Mouse (Mus musculus) c-Kit-positive CD71-positive TER-119-positive erythroid progenitor cells, embryonic 14.5 days (primary cell): ENCODE measurements around the gene Ggct.

Source experiments
- DNase-seq: peaks from one replicate; pipeline ENCODE4 v3.0.0-alpha.2; 2013; ENCODE audit warnings: low spot score

Gene Ggct

DNA sequence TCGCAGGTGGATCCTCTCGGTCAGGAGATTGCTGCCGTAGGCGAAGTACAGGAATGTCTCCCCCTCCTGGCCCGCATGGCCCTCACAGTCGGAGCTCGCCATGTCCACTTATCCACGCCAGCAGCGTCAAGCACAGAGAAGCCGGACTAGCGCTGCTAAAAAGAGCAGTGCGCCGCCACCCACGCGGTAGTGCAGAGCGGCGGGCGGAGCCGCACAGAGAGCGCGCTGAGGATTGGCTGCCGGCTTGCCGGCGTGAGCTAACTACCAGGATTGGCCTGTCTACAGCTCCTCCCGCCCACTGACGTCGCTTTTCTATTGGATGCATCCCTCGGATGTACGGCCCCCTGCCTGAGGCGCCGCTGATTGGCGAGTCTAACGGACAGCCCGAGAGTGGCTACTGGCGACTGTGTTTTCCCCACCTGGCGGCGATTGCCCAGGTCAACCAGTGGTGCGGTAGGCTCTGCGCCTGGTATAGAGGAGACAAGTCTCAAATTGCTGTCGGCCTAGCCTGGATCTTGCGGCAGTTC lies at the start of gene Ggct:
Ggct (minus strand) TSS at position 217 of the 527 bp plus-strand sequence.
- DNase-seq: peak; percentile 90

DNA sequence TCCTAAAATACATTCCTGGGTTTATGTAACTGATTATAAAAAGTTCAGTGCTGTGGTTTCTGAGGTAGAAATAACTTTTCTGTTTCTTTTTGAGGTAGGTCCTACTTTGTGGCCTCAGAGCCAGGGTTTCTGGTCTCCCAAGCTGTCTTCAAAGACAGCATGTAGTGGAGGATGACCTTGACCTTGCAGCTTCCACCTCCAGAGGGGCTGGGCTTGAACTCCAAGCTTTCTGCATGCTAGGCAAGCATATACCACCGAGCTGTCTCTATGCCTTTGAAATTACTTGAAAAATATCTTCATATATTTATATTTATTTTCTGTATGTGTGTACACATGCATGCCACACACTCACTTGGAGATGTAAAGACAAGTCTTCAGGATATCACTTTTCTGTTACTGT lies 47.3 kb upstream of the Ggct start:
- DNase-seq: no peak

DNA sequence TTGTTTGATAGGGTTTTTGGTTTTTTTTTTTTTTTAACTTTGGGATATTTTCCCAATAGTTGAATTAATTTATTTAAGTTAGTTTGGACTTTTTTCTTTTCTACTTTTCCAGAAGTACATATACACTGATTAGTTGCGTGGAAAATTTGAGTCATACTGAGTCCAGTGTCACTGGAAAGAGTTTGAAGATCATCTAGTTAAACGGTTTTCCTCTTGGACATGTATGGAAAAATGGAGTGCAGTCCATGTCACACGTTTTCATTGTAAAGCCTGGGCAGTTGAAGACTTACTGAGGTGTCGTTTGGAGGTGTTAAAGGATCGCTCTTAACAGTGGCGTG lies 46.7 kb upstream of the Ggct start:
- no peak for DNase-seq

DNA sequence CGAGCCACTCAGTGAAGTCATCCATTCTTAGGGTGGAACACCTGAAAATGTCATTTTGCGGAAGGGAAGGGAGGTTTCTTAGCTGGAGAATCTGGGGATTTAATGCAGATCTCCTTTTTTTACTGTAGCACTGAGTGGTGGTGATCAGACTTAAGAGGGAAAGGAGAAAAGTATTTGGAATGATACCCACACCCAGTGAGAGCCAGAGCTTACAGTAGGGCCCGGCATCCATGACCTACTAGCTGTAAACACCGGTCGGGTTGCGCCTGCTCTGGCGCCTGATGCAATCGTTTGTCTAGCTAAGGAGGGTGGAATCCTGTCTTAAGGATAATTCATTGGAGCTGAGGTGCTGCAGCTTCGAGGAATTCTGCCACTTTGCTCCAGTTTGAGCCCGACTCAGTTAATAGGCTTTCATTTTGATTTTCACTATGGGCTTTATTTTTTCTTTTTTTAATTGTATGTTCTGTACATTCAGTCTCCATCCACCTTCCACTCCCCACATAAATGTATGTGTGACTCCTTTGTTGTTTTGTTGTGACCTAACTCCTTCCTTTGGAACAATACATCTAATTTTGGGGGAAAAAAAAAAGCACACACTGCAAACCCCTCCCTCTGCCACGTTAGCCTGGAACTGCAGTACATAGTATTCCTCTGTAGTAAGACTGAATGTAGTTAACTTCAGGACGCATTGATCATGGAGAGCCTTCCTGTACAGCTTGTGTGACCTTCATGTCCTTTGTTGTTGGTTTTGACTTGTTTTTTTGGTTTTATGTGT lies 46.1 kb upstream of the Ggct start:
- DNase-seq: peak; percentile 63

DNA sequence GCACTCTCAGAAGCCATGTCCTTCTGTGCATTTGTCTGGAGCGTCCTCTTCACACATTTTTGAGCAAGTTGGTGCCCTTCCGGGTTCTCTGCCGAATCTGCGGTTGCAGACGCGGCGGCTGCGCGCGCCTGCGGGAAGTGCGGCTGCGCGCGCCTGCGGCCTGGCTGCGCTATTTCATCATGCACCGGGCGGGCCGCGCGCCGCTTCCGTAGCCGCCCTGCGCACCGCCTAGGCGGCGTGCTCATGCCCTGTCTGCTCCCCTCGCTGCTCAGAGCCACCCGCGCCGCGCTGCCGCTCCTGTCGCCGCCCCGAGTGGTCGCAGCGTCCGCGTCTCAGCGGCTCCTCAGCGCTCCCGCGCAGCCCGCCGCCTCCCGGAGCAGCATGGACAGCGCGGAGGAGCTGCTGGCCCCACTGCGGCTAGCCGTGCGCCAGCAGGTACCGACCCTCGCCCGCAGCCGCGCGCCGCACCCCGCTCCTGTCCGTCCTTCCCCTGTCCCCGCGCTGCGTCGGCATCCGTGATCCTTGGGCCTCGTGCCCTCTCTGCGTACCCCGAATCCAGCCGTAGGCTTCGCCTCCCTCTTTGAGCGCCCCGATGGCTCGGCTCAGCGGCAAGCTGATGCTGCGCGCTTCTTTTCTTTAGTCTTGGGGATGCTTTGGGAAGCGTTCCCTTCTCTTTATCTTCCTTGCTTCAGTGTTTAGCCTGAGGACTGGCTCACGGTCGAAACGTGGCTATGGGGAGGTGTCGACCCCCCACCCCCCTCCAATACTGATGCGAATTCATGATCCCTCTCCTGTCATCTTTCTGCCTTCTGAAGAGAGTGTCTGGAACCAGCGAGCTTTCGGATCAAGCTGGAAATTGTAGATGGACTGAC lies 45.3 kb upstream of the Ggct start, which contains the start of gene Gars:
Gars (plus strand) TSS at position 209 of the 872 bp plus-strand sequence.
- peak; percentile 79 for DNase-seq

DNA sequence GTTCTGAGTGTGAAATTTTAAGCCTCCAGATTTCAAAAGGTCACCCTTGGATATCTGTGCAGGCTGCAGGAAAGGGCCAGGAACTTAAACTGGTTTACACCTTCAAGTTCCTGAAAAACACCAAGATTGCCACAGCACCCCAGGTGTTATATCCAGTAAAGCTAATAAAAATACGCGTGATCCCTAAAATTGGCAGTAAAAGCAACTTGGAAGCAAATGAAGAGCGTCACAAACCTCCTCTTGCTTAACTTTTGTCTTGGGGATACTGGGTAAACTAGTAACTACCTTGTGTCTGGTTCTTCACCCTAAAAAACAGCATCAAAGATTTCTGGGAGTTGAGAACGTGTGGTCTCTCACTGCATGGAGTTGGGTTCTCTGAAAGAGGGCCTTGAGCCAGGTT lies 44.0 kb upstream of the Ggct start:
- no peak for DNase-seq

DNA sequence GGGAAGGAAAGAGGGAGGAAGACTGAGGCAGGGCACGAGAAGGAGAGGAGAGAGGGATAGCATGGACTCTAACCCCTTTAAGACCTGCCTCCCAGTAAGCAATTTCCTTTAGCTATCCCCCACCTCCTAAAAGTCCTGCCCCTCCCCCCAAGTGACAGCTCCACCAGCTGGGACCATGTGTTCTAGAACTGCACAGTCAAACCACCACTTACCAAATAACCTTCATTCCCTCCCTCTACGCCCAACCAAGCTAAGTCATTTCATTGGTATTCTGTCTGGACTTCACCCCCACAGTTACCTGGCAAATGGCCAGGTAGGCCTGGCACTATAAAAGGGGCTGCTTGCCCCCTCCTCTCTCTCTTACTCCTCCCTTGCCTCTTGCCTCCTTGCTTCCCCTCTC lies 34.9 kb upstream of the Ggct start:
- DNase-seq: no peak

DNA sequence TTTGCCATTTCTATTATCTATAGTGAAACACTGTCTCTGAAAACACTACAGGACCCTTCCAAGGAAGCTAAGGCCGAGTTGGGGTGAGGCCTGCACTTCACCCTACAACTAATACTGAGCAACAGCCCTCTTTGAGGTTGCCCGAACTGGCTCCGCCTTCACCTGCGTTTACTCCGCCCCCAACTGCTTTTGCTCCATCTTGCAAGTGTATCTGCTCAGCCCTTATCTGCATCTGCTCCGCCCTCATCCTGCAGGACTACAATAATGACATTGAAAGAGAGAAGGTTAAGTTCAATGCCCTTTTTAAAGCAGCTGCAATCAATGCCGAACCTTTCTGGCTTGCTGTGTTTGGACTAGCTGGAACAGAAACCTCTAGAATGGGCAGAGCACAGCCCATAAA lies 29.1 kb upstream of the Ggct start:
- DNase-seq: no peak

DNA sequence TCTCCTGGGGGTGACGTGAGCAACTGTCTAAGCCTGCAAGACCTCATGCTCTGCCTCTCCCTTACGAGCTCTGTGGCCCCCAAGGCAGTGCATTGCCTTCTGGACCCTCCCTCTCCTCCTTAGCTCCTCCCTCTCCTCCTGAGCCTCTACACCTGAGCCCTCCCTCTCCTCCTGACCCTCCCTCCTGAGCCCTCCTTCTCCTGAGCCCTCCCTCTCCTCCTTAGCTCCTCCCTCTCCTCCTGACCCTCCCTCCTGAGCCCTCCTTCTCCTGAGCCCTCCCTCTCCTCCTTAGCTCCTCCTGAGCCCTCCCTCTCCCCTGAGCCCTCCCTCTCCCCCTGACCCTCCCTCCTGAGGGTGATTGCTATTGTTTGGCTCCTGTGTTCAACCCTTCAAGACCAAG lies 25.7 kb upstream of the Ggct start:
- DNase-seq: no peak

DNA sequence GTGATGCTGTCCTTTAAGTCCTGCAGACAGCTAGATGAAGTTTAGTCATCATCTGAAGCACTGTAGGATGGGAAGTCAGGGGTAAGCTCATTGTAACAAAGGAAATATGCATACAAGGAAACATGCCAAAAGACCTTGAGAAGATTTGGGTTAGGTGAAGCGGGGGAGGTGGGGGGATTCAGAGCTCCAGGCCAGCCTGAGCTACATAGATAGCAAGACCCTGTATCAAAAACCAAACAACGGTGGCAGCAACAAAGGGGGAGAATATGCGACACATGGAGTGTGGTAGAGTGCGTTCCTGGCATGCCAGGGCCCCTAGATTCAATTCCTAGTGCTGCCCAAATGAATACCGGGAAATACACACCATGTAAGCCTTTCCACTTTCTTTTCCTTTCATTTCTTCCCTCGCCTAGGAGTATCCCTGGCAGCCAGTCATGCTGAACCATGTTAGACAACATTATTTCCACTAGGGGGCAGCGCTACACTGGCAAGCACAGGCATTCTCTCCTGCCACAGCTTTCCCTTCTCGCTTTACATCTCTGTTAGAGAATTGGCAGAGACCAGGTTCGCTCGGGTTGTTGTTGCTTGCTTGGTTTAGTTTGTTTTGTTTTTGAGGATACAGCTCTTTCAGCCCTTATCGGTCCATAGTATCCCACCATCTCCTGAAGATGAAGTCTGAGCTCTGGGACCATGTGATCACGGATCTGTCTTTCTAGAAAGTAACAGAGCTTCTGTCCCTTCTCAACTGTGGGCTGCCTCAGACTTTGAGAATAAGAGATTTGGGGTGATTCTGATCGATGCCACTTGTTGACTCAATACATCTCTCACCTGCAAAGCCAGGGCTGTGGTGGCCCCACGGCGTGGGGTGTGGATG lies 24.2 kb upstream of the Ggct start:
- peak; percentile 60 for DNase-seq

DNA sequence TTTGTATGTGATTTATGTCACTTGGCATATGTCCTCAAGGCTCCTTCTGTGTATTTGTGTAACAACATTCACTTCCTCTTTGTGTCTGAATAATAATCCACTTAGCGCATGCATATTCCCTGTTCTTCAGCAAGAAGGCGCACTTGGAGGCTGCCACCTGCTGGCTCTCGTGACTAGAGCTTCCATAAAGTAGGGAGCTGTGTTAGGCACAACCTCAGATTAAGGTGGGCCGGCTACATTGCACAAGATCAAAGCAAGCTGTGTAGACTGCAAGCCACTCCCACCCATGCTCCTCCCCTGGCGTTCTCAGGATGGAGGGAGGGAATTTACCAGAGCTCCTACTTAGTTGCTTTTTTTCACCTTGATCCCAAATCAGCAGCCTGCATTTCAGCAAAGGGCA lies 23.5 kb upstream of the Ggct start:
- no peak for DNase-seq

DNA sequence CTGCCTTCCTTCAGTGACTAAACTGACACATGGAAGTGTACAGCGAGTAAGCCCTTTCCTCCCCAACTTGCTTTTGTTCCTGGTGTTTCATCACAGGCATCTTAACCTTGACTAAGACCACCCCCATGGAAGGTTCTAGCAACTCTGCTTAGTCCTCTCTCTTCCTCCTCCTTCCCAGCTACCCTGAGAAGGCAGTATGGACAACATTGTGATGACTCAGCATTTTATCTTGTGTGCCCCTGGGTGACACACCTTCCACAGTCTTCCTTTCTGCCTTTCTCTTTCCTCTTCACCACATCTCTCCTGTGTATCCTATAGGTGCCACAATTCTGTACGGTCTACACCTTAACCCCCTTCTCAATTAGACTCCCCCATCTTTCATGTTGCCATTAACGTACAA lies 21.4 kb upstream of the Ggct start:
- no peak for DNase-seq

DNA sequence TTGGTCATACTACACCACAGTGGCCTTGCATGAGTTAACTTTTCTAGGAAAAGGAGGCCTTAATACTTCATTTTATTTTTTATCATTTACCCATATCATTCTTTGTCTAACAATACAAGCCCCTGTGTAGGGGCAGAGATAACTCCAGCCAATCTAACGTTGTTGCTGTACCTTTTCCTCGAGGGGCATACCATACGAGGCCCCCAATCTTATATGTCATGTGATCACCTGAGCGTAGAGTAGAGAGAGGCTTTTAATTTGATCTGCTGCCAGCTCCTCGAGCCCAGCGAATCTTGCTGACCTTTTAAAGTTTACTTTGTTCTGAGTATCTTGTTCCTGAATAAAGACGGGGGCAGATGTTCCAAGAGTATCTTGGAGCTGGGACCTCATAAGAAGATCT lies 19.8 kb upstream of the Ggct start:
- DNase-seq: no peak

DNA sequence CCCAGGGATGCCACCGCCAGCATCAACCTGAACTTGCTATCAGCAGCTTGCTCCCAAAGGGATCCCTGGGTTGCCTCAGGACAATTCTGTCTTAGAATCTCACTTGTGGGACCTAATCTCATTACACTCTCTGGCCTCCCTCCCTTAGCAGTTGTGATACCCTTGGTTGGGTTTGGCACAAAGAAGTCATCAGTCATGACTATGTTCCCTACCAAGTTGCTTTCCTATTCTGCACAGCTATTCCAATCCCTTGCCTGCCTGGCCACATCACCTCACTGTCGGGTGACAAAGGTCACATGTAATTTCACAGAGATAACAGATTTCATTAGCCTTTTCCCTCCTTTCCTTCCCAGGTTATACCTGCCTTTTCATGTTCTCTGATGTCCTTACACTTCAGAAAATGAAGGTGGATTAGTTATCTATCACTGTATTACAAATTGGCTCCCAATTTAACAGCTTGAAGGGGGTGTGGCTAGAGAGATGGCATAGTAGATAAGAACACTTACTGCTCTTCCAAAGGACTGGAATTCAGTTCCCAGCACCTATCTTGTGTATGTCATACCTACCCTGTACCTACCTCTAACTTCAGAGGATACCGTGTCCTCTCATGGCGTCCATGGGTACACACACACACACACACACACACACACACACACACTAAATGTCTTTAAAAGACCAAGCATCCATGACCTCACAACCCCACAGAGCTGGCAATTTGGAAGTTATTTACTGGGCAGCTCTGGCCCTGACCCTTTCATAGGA lies 17.8 kb upstream of the Ggct start:
- DNase-seq: no peak

DNA sequence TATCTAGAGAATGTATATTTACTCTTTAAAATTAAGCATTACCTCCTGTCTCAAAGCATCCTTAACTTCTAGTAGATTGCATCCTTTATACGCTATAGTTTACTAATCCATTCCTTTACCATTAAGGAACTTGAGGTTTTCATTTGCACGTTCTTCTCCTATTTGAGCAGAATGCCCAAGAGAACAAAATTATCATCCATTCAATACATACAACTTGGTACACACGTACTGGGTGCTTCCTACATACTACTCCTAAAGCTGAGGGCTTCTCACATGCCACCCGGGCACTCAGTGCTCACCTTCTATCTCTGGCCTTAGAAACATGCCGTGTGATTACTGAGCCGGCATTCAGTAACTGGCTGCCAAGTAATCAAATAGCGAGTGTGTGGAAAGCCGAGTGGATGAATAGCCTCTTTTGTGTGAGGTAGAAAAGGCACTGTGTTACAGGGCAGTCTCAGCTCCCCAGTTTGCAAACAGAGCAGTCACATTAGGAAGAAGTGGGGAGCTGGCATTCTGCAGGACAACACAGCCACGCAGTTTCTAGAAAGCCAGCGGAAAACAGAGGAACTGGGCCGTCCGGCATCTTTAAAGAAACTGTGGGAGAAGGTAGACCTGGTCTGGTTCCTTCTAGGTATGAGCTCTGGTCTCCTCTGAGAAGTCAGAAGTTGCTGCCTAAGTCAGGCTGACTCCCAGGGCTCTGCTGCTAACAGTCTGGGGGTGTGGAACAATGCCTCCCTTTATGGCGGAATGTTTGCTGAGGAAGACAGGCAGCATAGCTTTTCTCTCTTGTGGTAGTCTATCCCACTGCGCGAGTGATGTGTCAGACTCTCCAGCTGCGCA lies 16.9 kb upstream of the Ggct start:
- no peak for DNase-seq

DNA sequence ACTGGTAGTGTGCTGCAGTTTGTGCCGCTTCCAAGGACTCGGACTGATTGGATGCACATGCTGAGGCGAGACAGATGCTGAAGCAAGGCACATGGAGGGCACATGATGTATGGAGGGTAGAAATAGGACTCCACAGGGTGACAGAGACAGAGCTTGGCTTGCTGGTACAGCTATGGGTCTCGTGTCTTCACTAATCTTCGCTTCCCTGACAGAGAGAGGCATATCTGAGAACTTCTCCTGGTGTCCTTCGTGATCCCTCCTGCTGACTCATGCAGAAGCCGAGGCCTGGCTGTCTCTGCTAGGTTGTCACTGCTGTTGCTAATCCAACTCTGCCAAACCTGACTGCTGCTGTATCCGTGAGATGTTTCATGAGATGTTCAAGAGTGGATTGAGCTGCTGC lies 15.7 kb upstream of the Ggct start:
- no peak for DNase-seq

DNA sequence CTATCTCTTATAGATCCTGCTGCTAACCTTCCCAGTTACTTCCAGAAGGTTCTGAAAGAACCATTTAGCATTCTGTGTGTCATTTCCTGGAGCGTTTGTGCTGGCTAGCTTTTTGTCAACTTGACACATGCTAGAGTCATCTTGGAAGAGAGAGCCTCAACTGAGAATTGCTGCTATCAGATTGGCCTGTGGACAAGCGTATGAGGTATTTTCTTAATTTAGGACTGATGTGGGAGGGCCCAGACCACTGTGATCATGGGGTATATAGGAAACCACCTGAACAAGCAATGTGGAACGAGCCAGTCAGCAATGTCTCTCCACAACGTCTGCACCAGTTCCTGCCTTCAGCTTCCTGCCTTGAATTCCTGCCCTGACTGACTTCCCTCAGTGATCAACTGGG lies 10.8 kb upstream of the Ggct start:
- no peak for DNase-seq

DNA sequence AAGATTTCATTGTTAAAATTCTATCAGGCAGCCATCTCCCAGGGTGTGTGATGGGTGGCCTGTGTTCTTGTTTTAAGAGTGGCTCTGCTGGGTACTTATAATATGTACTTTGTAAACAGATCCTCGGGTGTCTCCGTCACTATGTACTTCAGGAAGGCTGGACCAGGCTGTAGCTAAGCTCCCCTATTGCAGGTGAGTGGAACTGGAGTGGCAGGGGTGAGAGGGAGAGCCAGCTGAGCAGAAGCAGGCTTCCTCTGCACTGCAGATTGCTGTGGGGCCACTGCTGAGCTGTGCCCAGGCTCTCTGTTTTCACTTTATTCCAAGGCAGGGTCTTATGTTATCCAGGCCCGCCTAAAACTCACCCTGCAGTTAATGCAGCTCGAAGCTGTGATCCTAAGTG lies 9.7 kb upstream of the Ggct start:
- no peak for DNase-seq

DNA sequence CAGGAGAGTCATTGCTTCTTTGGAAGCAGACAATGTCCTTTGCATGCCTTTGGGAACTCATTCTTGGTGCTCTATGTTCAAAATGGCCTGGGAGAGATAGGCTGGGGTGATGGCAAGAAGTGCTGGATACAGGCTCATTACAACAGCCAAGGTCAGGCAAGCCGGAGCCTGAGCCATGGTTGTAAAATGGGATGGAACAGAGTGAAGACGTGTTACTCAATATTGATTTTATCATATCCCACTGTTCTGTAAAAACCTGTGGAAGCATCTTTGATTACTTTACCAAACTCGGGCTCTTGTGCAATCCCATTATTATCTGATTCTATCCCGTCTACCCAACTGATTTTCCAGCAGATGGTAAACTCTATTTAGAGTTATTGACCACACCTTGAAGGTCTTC lies 8.6 kb upstream of the Ggct start:
- no peak for DNase-seq

DNA sequence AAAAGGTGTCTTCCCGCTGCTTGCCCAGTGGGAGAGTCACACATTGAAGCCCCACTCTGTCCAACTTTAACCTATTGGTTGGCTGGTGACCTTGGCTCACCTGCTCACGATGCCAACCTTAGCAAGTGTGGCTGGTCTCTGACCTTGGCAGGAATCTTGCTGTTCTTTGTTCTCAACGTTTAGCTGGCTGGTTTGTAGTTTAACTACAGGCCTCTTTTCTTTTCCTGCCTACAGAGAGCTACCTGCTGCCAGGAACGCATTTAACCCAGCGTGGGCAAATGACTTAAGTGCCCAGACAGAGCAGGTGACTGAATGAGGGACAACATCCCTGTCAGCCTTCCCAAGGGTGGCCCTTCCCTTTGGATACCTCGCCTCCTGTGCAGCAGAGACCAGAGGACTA lies 5.0 kb upstream of the Ggct start:
- no peak for DNase-seq

DNA sequence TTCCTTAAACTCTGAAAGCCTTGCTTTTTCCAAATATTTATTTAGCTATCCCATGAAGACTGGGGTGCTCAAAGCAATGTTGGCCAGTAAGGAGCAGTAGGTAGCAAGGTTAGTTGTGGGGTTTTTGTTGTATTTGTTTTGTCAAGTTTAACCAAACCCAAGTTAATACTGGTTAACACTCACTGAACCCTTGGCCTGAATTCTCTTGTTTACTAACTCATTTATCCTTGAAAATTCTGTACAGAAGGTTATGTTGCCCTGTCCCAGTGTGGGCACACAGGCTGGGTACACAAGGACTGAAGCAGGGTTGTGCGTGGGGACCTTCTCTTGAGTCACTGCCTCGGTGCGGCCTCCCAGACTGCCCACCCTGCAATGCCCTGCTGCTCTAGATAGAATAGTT lies 3.6 kb upstream of the Ggct start:
- DNase-seq: no peak
